Mouse (Mus musculus) forebrain, embryonic 15.5 days (tissue): ENCODE measurements around the gene Znrd1as. TPM values are rescaled to one million over a fixed set of nuclear protein-coding genes. Genes with fewer than 3 reads are reported as not detected.
A peak's percentile ranks its signal among the peaks of the same experiment; 100 is the strongest.
"Not testable (repeated sequence)": the region's sequence is repeated elsewhere in the genome, so short reads cannot be mapped to it uniquely, and the experiment has no call there.

Source experiments
- ATAC-seq: fragments of 200-750 bp; cut with Nextera tagmentation; replicated peaks from 2 replicates; pipeline ENCODE4 v1.8.0; 2017; ENCODE audit warnings: mild to moderate bottlenecking, moderate TSS enrichment, moderate library complexity
- H3K27ac ChIP-seq: fragments of 300-500 bp; sonication (generic); replicated peaks from 2 replicates; pipeline ENCODE4 v1.5.1; 2015; ENCODE audit warnings: mild to moderate bottlenecking, inconsistent platforms
- H3K27me3 ChIP-seq: fragments of 300-500 bp; sonication (generic); 2 replicates; pipeline ENCODE4 v1.6.1; 2015; ENCODE audit warnings: inconsistent platforms
- H3K36me3 ChIP-seq: fragments of 300-500 bp; sonication (generic); 2 replicates; pipeline ENCODE4 v1.6.1; 2015; ENCODE audit warnings: mild to moderate bottlenecking, inconsistent platforms
- H3K4me1 ChIP-seq: fragments of 300-500 bp; sonication (generic); 2 replicates; pipeline ENCODE4 v1.6.1; 2015; ENCODE audit warnings: inconsistent platforms
- H3K4me2 ChIP-seq: fragments of 300-500 bp; sonication (generic); replicated peaks from 2 replicates; pipeline ENCODE4 v1.6.1; 2015; ENCODE audit warnings: mild to moderate bottlenecking, inconsistent platforms
- H3K4me3 ChIP-seq: fragments of 300-500 bp; sonication (generic); 2 replicates; pipeline ENCODE4 v1.5.1; 2015; ENCODE audit warnings: mild to moderate bottlenecking, inconsistent platforms
- H3K9ac ChIP-seq: fragments of 300-500 bp; sonication (generic); replicated peaks from 2 replicates; pipeline ENCODE4 v1.6.1; 2015; ENCODE audit warnings: mild to moderate bottlenecking, inconsistent platforms
- H3K9me3 ChIP-seq: fragments of 300-500 bp; sonication (generic); 2 replicates; pipeline ENCODE4 v1.6.1; 2016; ENCODE audit warnings: inconsistent platforms
- WGBS: fragments of 180-500 bp; shearing (Covaris S2); methylation state at CpG from one replicate; pipeline ENCODE4 v1.1.7; 2015; ENCODE audit warnings: mixed read lengths; 5-methylcytosine and 5-hydroxymethylcytosine counted together
- polyA plus RNA-seq: library from polyadenylated mRNA; unstranded; fragments of >200 nt; fragmentation: Nextera tagmentation; extraction: Ambion mirVana; gene quantifications from 2 replicates; pipeline ENCODE4 v1.2.1, GENCODE M21; 2015

Znrd1as gene
- polyA plus RNA-seq, 1 experiment from 2014 or later, result 5.1 TPM

DNA sequence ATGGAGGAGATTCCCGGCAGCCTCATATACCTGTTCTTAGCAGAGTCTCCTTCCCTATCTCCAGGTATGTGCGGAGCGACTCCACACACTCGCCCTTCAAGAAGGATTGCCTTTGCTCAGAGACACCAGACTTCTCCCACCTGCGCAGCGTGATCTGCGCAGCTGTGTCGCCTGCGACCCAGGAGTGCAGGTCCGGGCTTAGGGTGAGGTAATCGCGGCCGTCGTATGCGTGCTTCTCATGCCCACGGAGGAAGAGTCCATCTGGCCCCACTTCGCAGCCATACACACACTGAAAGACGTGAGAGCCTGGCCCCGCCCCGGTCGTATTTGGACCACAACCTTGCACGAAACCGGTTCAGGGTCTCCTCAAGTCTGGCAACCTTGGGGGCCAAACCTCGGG, 30.1 kb downstream of the Znrd1as start:
- H3K36me3 ChIP-seq, result no peaks in the 10 kb centered on the region
- H3K27me3 ChIP-seq, result peaks cover 19% of the 10 kb centered on the region
- 6% methylated on average over 24 of the region's 24 CpGs for WGBS
- no peak overlapping the region for H3K4me3 ChIP-seq
- H3K27ac ChIP-seq, result no peak overlapping the region
- H3K4me2 ChIP-seq, result 0 out of 2 replicates have a peak overlapping the region, but pooled peaks have one; percentile 9
- no peak for ATAC-seq
- no peaks in the 10 kb centered on the region for H3K9me3 ChIP-seq
- H3K9ac ChIP-seq, result no peak overlapping the region
- no peaks in the 10 kb centered on the region for H3K4me1 ChIP-seq

- H3K4me2 ChIP-seq, result 0 out of 2 replicates have a peak within 1 kb of the TSS, but pooled peaks have one; percentile 9
- H3K4me1 ChIP-seq, result no peaks in the 10 kb centered on the region
- WGBS, result 24% methylated on average over 5 of the region's 5 CpGs
- H3K36me3 ChIP-seq, result no peaks in the 10 kb centered on the region
- H3K4me3 ChIP-seq, result no peak within 1 kb of the TSS
- ATAC-seq, result no peak
- H3K9ac ChIP-seq, result no peak within 1 kb of the TSS
- H3K9me3 ChIP-seq, result no peaks in the 10 kb centered on the region
- no peak within 1 kb of the TSS for H3K27ac ChIP-seq
- peaks cover 19% of the 10 kb centered on the region for H3K27me3 ChIP-seq
These were observed 31.0 kb downstream of the Znrd1as start, which contains the start of gene H2-M5 for GRCm38 (mm10) chr17:36989437-36989836. Gene H2-M5, minus strand, starts transcription at chr17:36989537.

DNA sequence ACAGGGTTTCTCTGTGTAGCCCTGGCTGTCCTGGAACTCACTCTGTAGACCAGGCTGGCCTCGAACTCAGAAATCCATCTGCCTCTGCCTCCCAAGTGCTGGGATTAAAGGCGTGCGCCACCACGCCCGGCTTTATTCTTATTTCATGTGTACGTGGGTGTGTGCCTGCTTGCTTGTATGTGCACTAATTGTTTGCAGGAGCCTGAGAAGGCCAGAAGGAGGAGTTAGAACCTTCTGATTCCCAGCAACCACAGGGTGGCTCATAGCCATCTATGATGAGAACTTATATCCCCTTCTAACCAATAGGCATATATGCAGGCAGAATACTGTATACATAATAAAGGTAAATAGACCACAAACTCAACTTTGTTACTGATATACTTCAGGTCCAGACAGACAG, 32.2 kb downstream of the Znrd1as start:
- WGBS, result 90% methylated on average over 6 of the region's 6 CpGs
- not testable (repeated sequence) for H3K36me3 ChIP-seq, H3K27ac ChIP-seq, H3K4me3 ChIP-seq, ATAC-seq, H3K9me3 ChIP-seq, H3K4me2 ChIP-seq, H3K4me1 ChIP-seq, H3K9ac ChIP-seq
- peaks cover 19% of the 10 kb centered on the region for H3K27me3 ChIP-seq

DNA sequence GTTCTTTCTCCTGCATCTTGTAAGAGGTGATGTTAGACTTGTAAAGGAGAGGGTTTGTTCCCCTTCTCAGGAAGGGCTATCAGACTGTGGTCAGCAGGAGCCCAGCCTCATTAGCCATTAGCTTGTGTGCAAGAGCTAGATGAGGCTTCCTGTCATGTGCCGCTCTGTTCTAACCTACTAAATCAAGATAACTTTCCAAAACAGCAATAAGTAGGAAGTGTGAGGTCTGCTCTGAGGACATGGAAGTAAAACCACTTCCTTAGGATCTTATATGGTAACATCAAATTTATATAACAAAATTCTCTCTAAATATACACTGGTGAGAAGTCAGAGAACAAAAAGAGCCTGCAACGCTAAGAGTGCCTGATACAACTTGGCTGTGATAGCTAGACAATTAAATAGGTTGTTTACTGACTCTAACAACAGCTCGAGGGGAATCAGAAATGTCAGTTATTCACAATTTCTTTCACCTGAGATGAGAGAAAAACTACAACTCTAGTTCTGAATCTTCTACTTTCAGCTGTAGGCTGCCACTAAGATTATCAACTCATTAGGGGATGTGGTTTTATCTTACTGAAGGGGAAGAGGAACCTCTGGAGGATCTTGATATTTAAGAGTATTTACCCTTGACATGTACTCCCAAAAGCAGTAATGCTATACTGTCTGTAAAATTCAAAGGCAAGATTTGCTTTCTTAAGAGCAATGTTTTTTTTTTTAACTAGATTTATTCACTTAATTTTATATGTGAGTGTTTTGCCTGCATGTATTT, 34.1 kb downstream of the Znrd1as start:
- Histone ChIP-seq H3K4me2 (no peak overlapping the region), H3K4me1 (no peaks in the 10 kb centered on the region), H3K4me3 (no peak overlapping the region), H3K36me3 (no peaks in the 10 kb centered on the region), H3K9me3 (no peaks in the 10 kb centered on the region), H3K27me3 (peaks cover 16% of the 10 kb centered on the region), H3K27ac (no peak overlapping the region), H3K9ac (no peak overlapping the region)
- no peak for ATAC-seq
- WGBS, result 80% methylated on average over 3 of the region's 3 CpGs

DNA sequence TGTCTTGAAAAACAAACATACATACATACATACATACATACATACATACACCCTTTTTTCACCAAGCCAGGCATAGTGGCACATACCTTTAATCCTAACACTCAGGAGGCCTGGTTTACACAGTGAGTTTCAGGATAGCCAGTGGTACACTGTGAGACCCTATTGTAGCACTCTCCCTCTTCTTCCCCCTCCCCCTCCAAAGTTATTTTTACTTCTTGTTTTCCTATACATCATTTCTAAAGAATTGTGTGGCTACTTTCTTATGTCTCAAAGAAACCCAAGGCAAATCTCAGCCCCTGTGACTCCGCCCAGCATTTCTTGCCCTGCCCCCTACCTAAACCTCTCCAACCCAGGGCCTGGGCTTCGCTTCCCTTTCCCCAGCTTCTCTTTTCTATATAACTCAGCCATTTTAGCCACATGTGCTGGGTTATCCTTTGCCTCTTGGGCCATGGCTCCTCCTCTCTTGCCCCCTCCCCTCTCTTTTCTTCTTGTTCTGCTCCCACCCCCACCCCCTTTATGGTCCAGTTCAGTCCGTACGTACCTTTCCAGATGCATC, 35.5 kb downstream of the Znrd1as start:
- no peak overlapping the region for H3K9ac ChIP-seq
- WGBS, result 90% methylated on average over 4 of the region's 4 CpGs
- no peaks in the 10 kb centered on the region for H3K9me3 ChIP-seq
- H3K27me3 ChIP-seq, result peaks cover 8% of the 10 kb centered on the region
- no peaks in the 10 kb centered on the region for H3K4me1 ChIP-seq
- ATAC-seq, result no peak
- no peak overlapping the region for H3K4me3 ChIP-seq
- no peak overlapping the region for H3K27ac ChIP-seq
- no peak overlapping the region for H3K4me2 ChIP-seq
- no peaks in the 10 kb centered on the region for H3K36me3 ChIP-seq

- no peak overlapping the region for H3K4me3 ChIP-seq
- H3K4me2 ChIP-seq, result no peak overlapping the region
- ATAC-seq, result no peak
- H3K4me1 ChIP-seq, result no peaks in the 10 kb centered on the region
- H3K27me3 ChIP-seq, result peaks cover 1% of the 10 kb centered on the region
- H3K9ac ChIP-seq, result no peak overlapping the region
- 92% methylated on average over 2 of the region's 2 CpGs for WGBS
- no peaks in the 10 kb centered on the region for H3K36me3 ChIP-seq
- H3K9me3 ChIP-seq, result no peaks in the 10 kb centered on the region
- H3K27ac ChIP-seq, result no peak overlapping the region
These were observed 36.1 kb downstream of the Znrd1as start for GRCm38 (mm10) chr17:36994528-36994927.

DNA sequence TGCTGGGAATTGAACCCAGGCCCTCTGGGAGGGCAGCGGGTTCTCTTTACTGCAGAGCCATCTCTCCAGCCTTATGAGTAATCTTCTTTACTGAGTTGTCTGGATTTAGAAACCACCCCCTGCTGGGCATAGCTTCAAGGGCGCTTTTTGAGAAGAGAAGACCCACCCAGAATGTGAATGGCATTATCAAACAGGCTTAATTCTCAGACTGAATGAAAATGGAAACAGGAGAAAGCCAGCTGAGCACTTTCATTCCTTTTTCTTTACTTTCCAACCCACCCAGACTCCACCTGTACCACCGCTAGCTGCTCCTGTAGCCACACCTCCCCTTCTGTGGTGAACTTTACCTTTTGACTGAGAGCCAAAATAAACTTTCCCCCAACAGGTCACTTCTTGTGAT, 37.1 kb downstream of the Znrd1as start:
- Histone ChIP-seq H3K27me3 (no peaks in the 10 kb centered on the region), H3K36me3 (no peaks in the 10 kb centered on the region), H3K9me3 (no peaks in the 10 kb centered on the region), H3K4me2 (no peak overlapping the region), H3K4me3 (no peak overlapping the region), H3K9ac (no peak overlapping the region), H3K27ac (no peak overlapping the region), H3K4me1 (no peaks in the 10 kb centered on the region)
- ATAC-seq, result no peak
- 51% methylated on average over 3 of the region's 3 CpGs for WGBS

- H3K9me3 ChIP-seq, result no peaks in the 10 kb centered on the region
- whole genome bisulfite sequencing, result 28% methylated on average over 7 of the region's 7 CpGs
- H3K27me3 ChIP-seq, result no peaks in the 10 kb centered on the region
- no peak overlapping the region for H3K4me2 ChIP-seq
- no peaks in the 10 kb centered on the region for H3K36me3 ChIP-seq
- no peak overlapping the region for H3K4me3 ChIP-seq
- no peak for ATAC-seq
- no peak overlapping the region for H3K27ac ChIP-seq
- H3K4me1 ChIP-seq, result no peaks in the 10 kb centered on the region
- no peak overlapping the region for H3K9ac ChIP-seq
These were observed 38.8 kb downstream of the Znrd1as start for GRCm38 (mm10) chr17:36997033-36997735.

GRCm38 (mm10) chr17:36998477-36998876, 40.1 kb downstream of the Znrd1as start:
- no peak overlapping the region for H3K9ac ChIP-seq
- WGBS, result 76% methylated on average over 2 of the region's 2 CpGs
- H3K9me3 ChIP-seq, result no peaks in the 10 kb centered on the region
- no peak overlapping the region for H3K4me2 ChIP-seq
- no peaks in the 10 kb centered on the region for H3K27me3 ChIP-seq
- H3K27ac ChIP-seq, result no peak overlapping the region
- no peaks in the 10 kb centered on the region for H3K36me3 ChIP-seq
- ATAC-seq, result no peak
- no peaks in the 10 kb centered on the region; the same call in 1 of the 2 replicates for H3K4me1 ChIP-seq
- H3K4me3 ChIP-seq, result no peak overlapping the region

DNA sequence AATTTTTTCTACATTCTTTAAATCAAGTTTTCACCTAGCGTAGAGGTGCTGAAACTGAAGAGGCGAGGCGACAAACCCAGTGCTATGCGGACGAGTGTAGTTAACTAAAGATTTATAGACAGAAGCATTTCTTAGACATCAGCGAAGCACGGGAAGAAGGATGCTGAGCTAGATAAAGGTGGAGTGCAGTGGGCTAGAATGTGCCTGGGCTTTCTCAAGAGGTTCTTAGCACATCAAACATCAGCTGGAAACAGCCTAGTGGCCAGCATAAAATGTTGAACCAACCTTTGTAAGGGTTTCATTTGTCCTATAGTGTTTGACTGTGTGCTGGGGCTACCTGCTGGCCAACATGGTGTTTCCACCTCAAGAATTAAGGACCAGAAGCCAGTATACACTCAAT, 42.5 kb downstream of the Znrd1as start, which contains the start of gene Zfp57:
TSS of gene Zfp57 (plus strand) at position 301 of the 400 bp plus-strand sequence.
- Histone ChIP-seq H3K4me2 (peak within 1 kb of the TSS; percentile 60), H3K27ac (peak within 1 kb of the TSS; percentile 98), H3K36me3 (peaks cover 12% of the 10 kb centered on the region), H3K27me3 (no peaks in the 10 kb centered on the region), H3K4me3 (peak within 1 kb of the TSS; percentile 99), H3K4me1 (peaks cover 19% of the 10 kb centered on the region), H3K9ac (no peak within 1 kb of the TSS), H3K9me3 (no peaks in the 10 kb centered on the region)
- ATAC-seq, result no peak
- WGBS, result 92% methylated on average over 7 of the region's 7 CpGs

DNA sequence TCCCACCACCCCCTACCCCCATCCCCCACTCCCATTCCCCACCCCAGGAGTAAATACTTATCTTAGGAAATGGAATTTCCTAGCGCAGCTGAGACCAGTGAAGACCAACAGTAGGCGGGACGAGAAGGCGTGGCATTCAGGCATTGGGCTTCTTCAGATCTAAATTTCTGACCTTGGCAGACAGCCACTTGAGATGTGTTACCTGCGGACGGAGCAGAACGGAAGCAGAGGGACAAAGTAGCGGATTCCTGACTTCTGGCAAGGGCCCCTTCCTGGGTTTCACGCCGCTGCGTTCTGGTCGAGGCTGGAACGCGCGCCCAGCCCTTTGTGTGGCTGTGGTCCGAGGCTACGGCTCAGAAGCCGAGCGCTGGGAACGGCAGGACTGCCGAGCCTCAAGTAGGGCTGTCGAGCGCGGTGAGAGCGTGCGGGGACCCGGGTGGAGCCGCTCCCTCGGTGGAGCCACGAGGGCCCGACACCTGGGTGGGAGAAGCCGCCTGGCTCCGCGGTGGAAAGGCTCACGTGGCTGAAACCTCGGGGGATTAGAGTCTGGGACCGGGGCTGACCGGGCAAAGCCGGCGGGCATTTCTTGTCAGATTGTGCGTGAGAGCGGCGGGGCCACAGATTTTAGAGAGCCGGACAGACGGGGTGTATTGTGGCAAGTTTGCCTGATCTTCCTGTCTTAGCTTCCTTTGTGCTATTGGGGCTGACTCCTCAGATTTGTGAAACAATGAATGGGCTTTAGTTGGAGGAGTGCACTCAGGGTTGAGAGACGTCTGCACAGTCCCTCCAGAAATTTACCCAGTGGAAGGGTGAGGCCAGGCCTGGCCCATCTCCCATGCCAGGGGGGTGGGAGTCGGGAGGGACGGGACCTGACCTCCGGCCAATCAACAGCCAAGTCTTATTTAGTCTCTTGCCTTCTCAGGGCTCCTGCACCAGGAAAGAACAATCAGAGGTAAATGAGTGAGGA, 44.3 kb downstream of the Znrd1as start:
- peak overlapping the region; percentile 60 for H3K4me2 ChIP-seq
- H3K27me3 ChIP-seq, result no peaks in the 10 kb centered on the region
- H3K36me3 ChIP-seq, result peaks cover 29% of the 10 kb centered on the region
- H3K9ac ChIP-seq, result peak overlapping the region; percentile 100
- ATAC-seq, result peak; percentile 86
- peak overlapping the region; percentile 98 for H3K27ac ChIP-seq
- peak overlapping the region; percentile 99 for H3K4me3 ChIP-seq
- under 1% methylated on average over 49 of the region's 49 CpGs for WGBS
- no peaks in the 10 kb centered on the region for H3K9me3 ChIP-seq
- peaks cover 29% of the 10 kb centered on the region for H3K4me1 ChIP-seq
